Mouse (Mus musculus) hindbrain, embryonic 16.5 days (tissue): ENCODE data around the gene Olfr1484. TPM values are rescaled to one million over a fixed set of nuclear protein-coding genes. Genes with fewer than 3 reads are reported as not detected.
"Not testable (repeated sequence)": the region's sequence is repeated elsewhere in the genome, so short reads cannot be mapped to it uniquely, and the experiment has no call there.

Source experiments
- ATAC-seq: fragments of 200-750 bp; cut with Nextera tagmentation; 2 replicates; pipeline ENCODE4 v1.8.0; 2017; ENCODE audit warnings: moderate TSS enrichment, moderate library complexity
- H3K27ac ChIP-seq: fragments of 300-500 bp; sonication (generic); 2 replicates; pipeline ENCODE4 v1.5.1; 2014; ENCODE audit warnings: low read depth, mild to moderate bottlenecking, control low read depth, low read length, moderate library complexity
- H3K27me3 ChIP-seq: fragments of 300-500 bp; sonication (generic); replicated peaks from 2 replicates; pipeline ENCODE4 v1.6.1; 2014; ENCODE audit warnings: low read length; ENCODE audit not compliant: control insufficient read depth, insufficient read depth
- H3K36me3 ChIP-seq: fragments of 300-500 bp; sonication (generic); 2 replicates; pipeline ENCODE4 v1.6.1; 2014; ENCODE audit warnings: mild to moderate bottlenecking, low read length, moderate library complexity, mixed read lengths; ENCODE audit not compliant: control insufficient read depth, insufficient read depth
- H3K4me1 ChIP-seq: fragments of 300-500 bp; sonication (generic); 2 replicates; pipeline ENCODE4 v1.6.1; 2014; ENCODE audit warnings: low read depth, low read length; ENCODE audit not compliant: control insufficient read depth, insufficient read depth
- H3K4me2 ChIP-seq: fragments of 300-500 bp; sonication (generic); 2 replicates; pipeline ENCODE4 v1.6.1; 2014; ENCODE audit warnings: mild to moderate bottlenecking, low read length, control low read depth, moderate library complexity
- H3K4me3 ChIP-seq: fragments of 300-500 bp; sonication (generic); 2 replicates; pipeline ENCODE4 v1.5.1; 2014; ENCODE audit warnings: mild to moderate bottlenecking, low read length, control low read depth, moderate library complexity
- H3K9ac ChIP-seq: fragments of 300-500 bp; sonication (generic); 2 replicates; pipeline ENCODE4 v1.6.1; 2014; ENCODE audit warnings: low read depth, mild to moderate bottlenecking, control low read depth, low read length, moderate library complexity
- H3K9me3 ChIP-seq: fragments of 300-500 bp; sonication (generic); 2 replicates; pipeline ENCODE4 v1.6.1; 2014; ENCODE audit warnings: mild to moderate bottlenecking, low read length, moderate library complexity; ENCODE audit not compliant: control insufficient read depth
- WGBS: fragments of 180-500 bp; shearing (Covaris S2); extraction: QIAGEN DNeasy Blood & Tissue Kit; methylation state at CpG from one replicate; pipeline ENCODE4 v1.1.7; 2014; 5-methylcytosine and 5-hydroxymethylcytosine counted together
- microRNA-seq: library from miRNA; unstranded; fragments of <30 nt; microRNA quantifications from one replicate; pipeline ENCODE4, GENCODE M21; 2017
- polyA plus RNA-seq: library from polyadenylated mRNA; unstranded; fragments of >200 nt; fragmentation: Nextera tagmentation; extraction: Ambion mirVana; gene quantifications from 2 replicates; pipeline ENCODE4 v1.2.1, GENCODE M21; 2015

The Olfr1484 gene
- not detected in 2 replicates for polyA plus RNA-seq

DNA sequence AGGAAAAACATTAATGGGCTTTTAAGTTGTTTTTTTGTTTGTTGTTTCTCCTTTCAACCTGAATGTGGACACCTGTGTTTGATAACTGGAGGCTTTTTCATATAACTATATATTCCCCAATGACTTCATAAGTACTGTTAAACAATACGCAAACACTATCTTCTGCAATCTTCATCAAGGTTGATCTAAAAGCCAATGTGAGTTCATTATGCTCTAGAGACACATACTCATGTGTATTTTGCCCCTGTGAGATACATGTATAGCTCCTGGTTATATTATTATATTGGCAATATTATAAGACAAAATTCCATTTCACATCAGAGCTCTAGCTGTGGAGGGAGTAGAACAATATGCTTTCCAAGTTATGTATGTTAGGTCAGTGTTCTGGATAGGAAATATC, at the start of gene Olfr1484:
Gene Olfr1484 (plus strand): TSS at position 301 of the 400 bp plus-strand sequence.
- H3K9me3 ChIP-seq: peaks cover 2% of the 10 kb centered on the region; the same call in 1 of the 2 replicates
- ATAC-seq: no peak
- 93% methylated on average over 1 of the region's 1 CpGs for WGBS
- H3K4me3 ChIP-seq: no peak within 1 kb of the TSS
- H3K36me3 ChIP-seq: no peaks in the 10 kb centered on the region
- no peaks in the 10 kb centered on the region for H3K4me1 ChIP-seq
- H3K9ac ChIP-seq: no peak within 1 kb of the TSS
- H3K27ac ChIP-seq: no peak within 1 kb of the TSS
- H3K4me2 ChIP-seq: no peak within 1 kb of the TSS
- no peaks in the 10 kb centered on the region for H3K27me3 ChIP-seq

DNA sequence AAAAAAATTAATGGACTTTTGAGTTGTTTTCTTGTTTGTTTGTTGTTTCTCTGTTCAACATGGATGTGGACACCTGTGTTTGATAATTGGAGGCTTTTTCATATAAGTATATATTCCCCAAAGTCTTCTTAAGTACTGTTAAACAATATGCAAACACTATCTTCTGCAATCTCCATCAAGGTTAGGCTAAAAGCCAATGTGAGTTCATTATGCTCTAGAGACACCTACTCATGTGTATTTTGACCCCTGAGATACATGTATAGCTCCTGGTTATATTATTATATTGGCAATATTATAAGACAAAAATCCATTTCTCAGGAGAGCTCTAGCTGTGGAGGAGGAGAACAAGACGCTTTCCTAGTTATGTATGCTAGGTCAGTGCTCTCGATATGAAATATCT, 33.8 kb downstream of the Olfr1484 start, which contains the start of gene Olfr1487:
Gene Olfr1487 (plus strand): TSS at position 301 of the 400 bp plus-strand sequence.
- H3K4me1 ChIP-seq, ATAC-seq, H3K9ac ChIP-seq, H3K36me3 ChIP-seq, H3K27ac ChIP-seq, H3K9me3 ChIP-seq, H3K4me2 ChIP-seq, H3K27me3 ChIP-seq, H3K4me3 ChIP-seq: not testable (repeated sequence)
- 94% methylated on average over 2 of the region's 2 CpGs for WGBS

DNA sequence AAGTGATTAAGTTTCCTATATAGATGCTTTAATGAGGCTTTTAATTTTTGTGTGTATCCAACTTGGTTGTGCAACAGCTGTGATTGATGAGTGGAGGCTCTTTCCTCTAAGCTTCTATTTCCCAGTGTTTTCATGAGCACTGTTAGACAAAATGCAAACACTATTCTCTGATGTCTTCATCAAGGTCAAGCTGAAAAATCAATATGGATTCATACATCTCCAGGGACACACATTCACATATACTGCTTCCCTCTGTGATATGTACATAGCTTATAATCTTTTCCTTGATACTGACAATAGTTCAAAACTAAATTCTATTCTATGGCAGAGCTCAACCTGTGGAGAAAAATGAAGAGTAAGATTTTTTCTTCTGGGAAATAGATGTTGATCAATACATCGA, 48.0 kb downstream of the Olfr1484 start, which contains the start of gene Olfr1489:
Gene Olfr1489 (plus strand): TSS at position 301 of the 400 bp plus-strand sequence.
- no peaks in the 10 kb centered on the region for H3K36me3 ChIP-seq
- no peak for ATAC-seq
- 87% methylated on average over 1 of the region's 1 CpGs for WGBS
- H3K27ac ChIP-seq: no peak within 1 kb of the TSS
- H3K9ac ChIP-seq: no peak within 1 kb of the TSS
- no peaks in the 10 kb centered on the region for H3K4me1 ChIP-seq
- H3K27me3 ChIP-seq: no peaks in the 10 kb centered on the region
- no peak within 1 kb of the TSS for H3K4me2 ChIP-seq
- H3K9me3 ChIP-seq: peaks cover 10% of the 10 kb centered on the region
- no peak within 1 kb of the TSS for H3K4me3 ChIP-seq

Small RNAs within 50 kb of the gene (microRNA-seq; reads per million reads assigned to microRNA genes)
- gene Gm22323 (not detected), gene Gm23931 (not detected)

Other genes starting within 250 kb of the Olfr1484 start
- gene Olfr1466, start 244.6 kb upstream of the Olfr1484 start, polyA plus RNA-seq: not detected in 2 replicates
- gene Olfr1467, start 221.3 kb upstream of the Olfr1484 start, polyA plus RNA-seq: not detected in 2 replicates
- gene Olfr1469, start 175.7 kb upstream of the Olfr1484 start, polyA plus RNA-seq: not detected in 2 replicates
- gene Olfr1471, start 140.1 kb upstream of the Olfr1484 start, polyA plus RNA-seq: not detected in 2 replicates
- not detected in 2 replicates for gene Olfr1472, start 127.4 kb upstream of the Olfr1484 start, polyA plus RNA-seq
- not detected in 2 replicates for gene Olfr1474, start 113.9 kb upstream of the Olfr1484 start, polyA plus RNA-seq
- gene Olfr1475, start 103.3 kb upstream of the Olfr1484 start, polyA plus RNA-seq: not detected in 2 replicates
- gene Olfr1477, start 83.0 kb upstream of the Olfr1484 start, polyA plus RNA-seq: not detected in 2 replicates
- not detected in 2 replicates for gene Olfr1480, start 55.6 kb upstream of the Olfr1484 start, polyA plus RNA-seq
- gene Olfr1487, start 33.9 kb downstream of the Olfr1484 start, polyA plus RNA-seq: not detected in 2 replicates
- gene Olfr1489, start 48.1 kb downstream of the Olfr1484 start, polyA plus RNA-seq: not detected in 2 replicates
- gene Olfr1490, start 67.6 kb downstream of the Olfr1484 start, polyA plus RNA-seq: not detected in 2 replicates
- not detected in 2 replicates for gene Olfr1491, start 113.8 kb downstream of the Olfr1484 start, polyA plus RNA-seq
- not detected in 2 replicates for gene Olfr1493-ps1, start 139.8 kb downstream of the Olfr1484 start, polyA plus RNA-seq
- gene Olfr1494, start 156.2 kb downstream of the Olfr1484 start, polyA plus RNA-seq: not detected in 2 replicates
- gene Olfr1495, start 181.1 kb downstream of the Olfr1484 start, polyA plus RNA-seq: not detected in 2 replicates
- not detected in 2 replicates for gene Olfr1496, start 194.4 kb downstream of the Olfr1484 start, polyA plus RNA-seq
- gene Olfr1497, start 214.7 kb downstream of the Olfr1484 start, polyA plus RNA-seq: not detected in 2 replicates
- not detected in 2 replicates for gene Olfr1499, start 235.9 kb downstream of the Olfr1484 start, polyA plus RNA-seq
- not detected in 2 replicates for gene Olfr1500, start 247.0 kb downstream of the Olfr1484 start, polyA plus RNA-seq